Mouse (Mus musculus) limb, embryonic 11.5 days (tissue): ENCODE measurements around the gene 4930544D05Rik. TPM values are rescaled to one million over a fixed set of nuclear protein-coding genes. Genes with fewer than 3 reads are reported as not detected.

Experiments used
- ATAC-seq: fragments of 200-750 bp; cut with Nextera tagmentation; 2 replicates; pipeline ENCODE4 v1.8.0; 2017; ENCODE audit warnings: low read depth; ENCODE audit not compliant: insufficient number of reproducible peaks, low FRiP score, low TSS enrichment
- DNase-seq: peaks from one replicate; pipeline ENCODE4 v3.0.0-alpha.2; 2015; ENCODE audit warnings: low spot score
- H3K27ac ChIP-seq: fragments of 300-500 bp; sonication (generic); replicated peaks from 2 replicates; pipeline ENCODE4 v1.5.1; 2014; ENCODE audit warnings: low read depth, mild to moderate bottlenecking, low read length
- H3K27me3 ChIP-seq: fragments of 300-500 bp; sonication (generic); 2 replicates; pipeline ENCODE4 v1.6.1; 2014; ENCODE audit warnings: mild to moderate bottlenecking, low read length, mixed read lengths; ENCODE audit not compliant: control insufficient read depth, insufficient read depth
- H3K36me3 ChIP-seq: fragments of 300-500 bp; sonication (generic); 2 replicates; pipeline ENCODE4 v1.6.1; 2014; ENCODE audit warnings: mild to moderate bottlenecking, low read length, moderate library complexity, mixed read lengths; ENCODE audit not compliant: control insufficient read depth, insufficient read depth
- H3K4me1 ChIP-seq: fragments of 300-500 bp; sonication (generic); 2 replicates; pipeline ENCODE4 v1.6.1; 2014; ENCODE audit warnings: low read length, mixed read lengths; ENCODE audit not compliant: control insufficient read depth, insufficient read depth
- H3K4me2 ChIP-seq: fragments of 300-500 bp; sonication (generic); 2 replicates; pipeline ENCODE4 v1.6.1; 2014; ENCODE audit warnings: low read depth, mild to moderate bottlenecking, moderate library complexity; ENCODE audit not compliant: severe bottlenecking
- H3K4me3 ChIP-seq: fragments of 300-500 bp; sonication (generic); 2 replicates; pipeline ENCODE4 v1.5.1; 2014; ENCODE audit warnings: low read depth, low read length
- H3K9ac ChIP-seq: fragments of 300-500 bp; sonication (generic); 2 replicates; pipeline ENCODE4 v1.6.1; 2014; ENCODE audit warnings: mild to moderate bottlenecking, low read length
- H3K9me3 ChIP-seq: fragments of 300-500 bp; sonication (generic); 2 replicates; pipeline ENCODE4 v1.6.1; 2016; ENCODE audit warnings: low read length; ENCODE audit not compliant: control insufficient read depth
- WGBS: fragments of 180-500 bp; shearing (Covaris S2); extraction: QIAGEN DNeasy Blood & Tissue Kit; methylation state at CpG from one replicate; pipeline ENCODE4 v1.1.7; 2014; 5-methylcytosine and 5-hydroxymethylcytosine counted together
- polyA plus RNA-seq: library from polyadenylated mRNA; unstranded; fragments of >200 nt; fragmentation: Nextera tagmentation; extraction: Ambion mirVana; gene quantifications from 2 replicates; pipeline ENCODE4 v1.2.1, GENCODE M21; 2014

4930544D05Rik gene
- polyA plus RNA-seq, 1 experiment from 2014 or later, result not detected

DNA sequence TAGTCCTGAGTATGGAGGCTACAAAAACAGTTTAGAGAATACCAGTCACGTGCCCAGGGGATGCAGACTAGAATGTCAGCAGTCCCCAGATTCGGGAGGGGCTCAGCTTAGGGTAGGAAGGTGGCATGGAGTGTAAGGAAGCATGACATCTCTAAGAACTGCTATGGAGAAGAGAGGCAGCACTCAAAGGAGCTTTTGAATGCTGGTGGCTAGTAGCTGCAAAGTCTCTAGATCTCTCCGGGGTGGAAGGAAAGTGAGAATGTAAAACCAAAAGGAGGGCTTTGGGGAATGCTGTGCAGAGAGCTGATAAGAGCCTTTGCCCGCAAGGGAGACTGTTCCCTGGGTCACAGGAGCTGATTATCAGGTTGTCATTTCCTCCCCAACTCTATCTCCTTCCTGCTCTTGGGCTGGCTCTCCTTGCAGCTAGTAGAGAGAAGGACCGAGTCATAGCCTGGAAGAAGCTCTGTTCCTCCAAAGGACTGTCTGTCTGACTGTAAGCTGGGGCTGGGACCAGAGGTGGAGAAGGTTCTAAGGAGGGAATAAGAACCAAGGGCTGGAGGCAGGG is 23.1 kb downstream of the 4930544D05Rik start, which contains the start of gene Gp1ba:
Gene Gp1ba, plus strand, starts transcription at position 409 of the 565 bp plus-strand sequence.
- Histone ChIP-seq H3K36me3 (no peaks in the 10 kb centered on the region), H3K4me2 (no peak within 1 kb of the TSS), H3K9me3 (no peaks in the 10 kb centered on the region), H3K27me3 (no peaks in the 10 kb centered on the region), H3K4me1 (no peaks in the 10 kb centered on the region), H3K4me3 (no peak within 1 kb of the TSS), H3K27ac (no peak within 1 kb of the TSS), H3K9ac (no peak within 1 kb of the TSS)
- WGBS, result 47% methylated on average over 5 of the region's 5 CpGs
- DNase-seq (no peak), ATAC-seq (no peak)

DNA sequence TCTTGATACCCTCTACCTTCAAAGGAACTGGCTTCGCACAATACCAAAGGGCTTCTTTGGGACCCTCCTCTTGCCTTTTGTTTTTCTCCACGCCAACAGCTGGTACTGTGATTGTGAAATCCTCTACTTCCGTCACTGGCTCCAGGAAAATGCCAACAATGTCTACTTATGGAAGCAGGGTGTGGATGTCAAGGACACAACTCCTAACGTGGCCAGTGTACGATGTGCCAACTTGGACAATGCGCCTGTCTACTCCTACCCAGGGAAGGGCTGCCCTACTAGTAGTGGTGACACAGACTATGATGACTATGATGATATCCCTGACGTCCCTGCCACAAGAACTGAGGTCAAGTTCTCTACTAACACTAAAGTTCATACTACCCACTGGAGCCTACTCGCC is 24.3 kb downstream of the 4930544D05Rik start:
- WGBS, result 90% methylated on average over 8 of the region's 8 CpGs
- peaks cover 9% of the 10 kb centered on the region for H3K36me3 ChIP-seq
- DNase-seq, result no peak
- no peaks in the 10 kb centered on the region for H3K4me1 ChIP-seq
- H3K9ac ChIP-seq, result no peak overlapping the region
- H3K27ac ChIP-seq, result no peak overlapping the region
- no peak overlapping the region for H3K4me3 ChIP-seq
- no peaks in the 10 kb centered on the region for H3K9me3 ChIP-seq
- ATAC-seq, result no peak
- no peak overlapping the region for H3K4me2 ChIP-seq
- H3K27me3 ChIP-seq, result no peaks in the 10 kb centered on the region

GRCm38 (mm10) chr11:70641241-70641640 is 25.6 kb downstream of the 4930544D05Rik start:
- Histone ChIP-seq H3K27ac (no peak overlapping the region), H3K4me3 (no peak overlapping the region), H3K9me3 (no peaks in the 10 kb centered on the region), H3K9ac (no peak overlapping the region), H3K27me3 (no peaks in the 10 kb centered on the region), H3K4me2 (no peak overlapping the region), H3K4me1 (peaks cover 6% of the 10 kb centered on the region), H3K36me3 (peaks cover 10% of the 10 kb centered on the region)
- 82% methylated on average over 7 of the region's 7 CpGs for WGBS
- no peak for ATAC-seq
- no peak for DNase-seq

DNA sequence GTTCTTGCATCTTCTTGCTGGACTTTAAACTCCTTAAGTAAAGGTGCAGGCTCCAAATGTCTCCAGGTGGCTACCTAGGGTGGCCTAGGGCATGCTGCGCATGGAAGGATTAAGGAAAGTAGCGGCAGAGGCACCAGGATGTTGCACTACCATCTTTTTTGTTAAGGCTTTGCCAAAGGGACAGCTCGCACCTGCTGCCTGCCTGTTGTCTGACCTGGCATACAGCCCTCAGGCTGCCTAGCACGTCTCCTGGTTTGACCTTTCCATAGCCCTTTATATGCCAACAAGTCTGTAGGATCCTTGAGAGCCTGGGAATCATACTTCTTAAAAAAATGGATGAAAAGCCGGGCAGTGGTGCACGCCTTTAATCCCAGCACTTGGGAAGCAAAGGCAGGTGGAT is 27.4 kb downstream of the 4930544D05Rik start:
- Histone ChIP-seq H3K27me3 (no peaks in the 10 kb centered on the region), H3K4me1 (peaks cover 8% of the 10 kb centered on the region), H3K4me2 (no peak overlapping the region), H3K9me3 (no peaks in the 10 kb centered on the region), H3K27ac (no peak overlapping the region), H3K4me3 (no peak overlapping the region), H3K36me3 (peaks cover 10% of the 10 kb centered on the region), H3K9ac (no peak overlapping the region)
- 95% methylated on average over 6 of the region's 6 CpGs for WGBS
- DNase-seq (no peak), ATAC-seq (no peak)

GRCm38 (mm10) chr11:70644564-70645103 is 29.0 kb downstream of the 4930544D05Rik start:
- ATAC-seq (no peak), DNase-seq (no peak)
- no peak overlapping the region for H3K9ac ChIP-seq
- WGBS, result 97% methylated on average over 8 of the region's 8 CpGs
- no peak overlapping the region for H3K4me3 ChIP-seq
- peaks cover 20% of the 10 kb centered on the region for H3K36me3 ChIP-seq
- peaks cover 18% of the 10 kb centered on the region for H3K4me1 ChIP-seq
- H3K4me2 ChIP-seq, result no peak overlapping the region
- H3K27ac ChIP-seq, result no peak overlapping the region
- no peaks in the 10 kb centered on the region for H3K9me3 ChIP-seq
- no peaks in the 10 kb centered on the region for H3K27me3 ChIP-seq

DNA sequence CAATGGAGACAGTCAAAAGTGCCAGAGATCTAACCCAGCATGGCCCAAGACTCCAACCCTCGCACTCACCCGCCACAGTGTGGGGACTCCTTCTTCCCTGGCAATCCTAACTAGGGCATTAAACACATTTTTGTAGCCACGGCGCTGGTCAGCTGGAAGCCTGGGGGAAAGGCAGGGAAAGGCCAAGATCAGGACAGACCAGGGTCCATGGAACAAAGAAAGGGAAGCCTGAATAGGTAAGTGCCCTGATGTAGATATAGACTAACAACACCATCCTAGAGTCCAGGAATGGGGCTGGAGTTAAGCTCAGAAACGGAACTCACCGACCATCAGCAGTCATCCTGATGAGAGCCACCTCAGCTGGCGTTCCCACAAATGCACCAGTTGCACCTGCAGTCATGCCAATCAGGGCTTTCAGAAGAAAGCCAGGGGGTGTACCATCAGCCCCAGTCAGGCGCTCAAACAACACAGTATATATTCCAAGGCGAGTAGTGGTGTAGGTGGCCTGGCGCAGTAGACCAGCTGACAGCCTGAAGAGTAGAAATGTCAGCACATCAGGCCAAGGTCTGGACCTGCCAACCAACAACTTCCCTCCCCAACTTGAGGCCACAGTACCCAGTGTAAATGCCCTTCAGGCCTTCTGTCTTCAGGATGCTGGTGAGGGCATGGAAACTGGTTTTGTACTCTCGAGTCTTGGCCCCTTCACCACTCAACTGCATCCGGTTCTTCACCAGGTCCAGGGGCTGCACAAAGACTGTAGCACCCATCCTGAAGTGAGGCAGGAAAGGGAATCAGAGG is 30.0 kb downstream of the 4930544D05Rik start:
- ATAC-seq, result no peak
- Histone ChIP-seq H3K27ac (no peak overlapping the region), H3K4me3 (peak overlapping the region; percentile 58), H3K9ac (peak overlapping the region; percentile 83), H3K36me3 (peaks cover 22% of the 10 kb centered on the region), H3K9me3 (no peaks in the 10 kb centered on the region), H3K27me3 (no peaks in the 10 kb centered on the region), H3K4me1 (peaks cover 18% of the 10 kb centered on the region), H3K4me2 (peak overlapping the region; percentile 58)
- 93% methylated on average over 12 of the region's 12 CpGs for WGBS
- no peak for DNase-seq

DNA sequence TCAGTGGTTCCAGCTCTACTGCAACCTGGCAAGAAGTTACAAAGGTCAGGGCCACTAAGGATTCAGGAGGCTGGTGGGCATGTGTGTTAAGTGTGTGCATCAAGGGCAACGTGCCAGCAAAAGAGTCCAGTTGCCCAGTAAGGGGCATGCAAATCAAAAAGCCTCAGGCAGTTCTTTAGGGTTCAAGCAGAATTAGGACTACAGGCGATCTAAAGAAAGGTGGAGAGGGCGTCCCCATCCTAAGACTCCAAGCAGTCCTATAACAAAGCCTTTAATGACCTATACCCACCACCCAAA is 30.6 kb downstream of the 4930544D05Rik start:
- 22% methylated on average over 3 of the region's 3 CpGs for WGBS
- no peaks in the 10 kb centered on the region for H3K9me3 ChIP-seq
- no peaks in the 10 kb centered on the region for H3K27me3 ChIP-seq
- peak overlapping the region; percentile 58 for H3K4me2 ChIP-seq
- peaks cover 22% of the 10 kb centered on the region for H3K4me1 ChIP-seq
- DNase-seq (no peak), ATAC-seq (no peak)
- H3K9ac ChIP-seq, result peak overlapping the region; percentile 83
- peak overlapping the region; percentile 58 for H3K4me3 ChIP-seq
- peak overlapping the region; percentile 86 for H3K27ac ChIP-seq
- H3K36me3 ChIP-seq, result peaks cover 27% of the 10 kb centered on the region

GRCm38 (mm10) chr11:70646691-70647650 is 31.3 kb downstream of the 4930544D05Rik start, which contains the start of the genes Rnf167 and Slc25a11:
Rnf167 (plus strand) TSS chr11:70647235.
Slc25a11 (minus strand) TSS chr11:70647479.
- Histone ChIP-seq H3K4me3 (peak within 1 kb of the TSS; percentile 58), H3K9ac (peak within 1 kb of the TSS; percentile 83), H3K9me3 (no peaks in the 10 kb centered on the region), H3K4me1 (peaks cover 27% of the 10 kb centered on the region), H3K27me3 (no peaks in the 10 kb centered on the region), H3K36me3 (peaks cover 32% of the 10 kb centered on the region), H3K27ac (peak within 1 kb of the TSS; percentile 86), H3K4me2 (peak within 1 kb of the TSS; percentile 90)
- peak; percentile 98 for DNase-seq
- WGBS, result 0% methylated on average over 63 of the region's 63 CpGs
- peak; percentile 88 for ATAC-seq
